Mouse (Mus musculus): ENCODE results near the gene Clint1. TPM values are rescaled to one million over a fixed set of nuclear protein-coding genes. Genes with fewer than 3 reads are reported as not detected.

Gene Clint1
- polyA plus RNA-seq, 1 experiment from 2014 or later = 84.5 TPM

- Histone ChIP-seq H3K4me1 (peaks cover 2% of the 10 kb centered on the region), H3K27ac (no peak overlapping the region), H3K9ac (no peak overlapping the region), H3K27me3 (no peaks in the 10 kb centered on the region), H3K4me3 (no peak overlapping the region), H3K9me3 (no peaks in the 10 kb centered on the region), H3K36me3 (peaks cover 63% of the 10 kb centered on the region), H3K4me2 (no peak overlapping the region)
- no peak for ATAC-seq (ENCODE audit: insufficient number of reproducible peaks, low FRiP score, low TSS enrichment, low read depth)
- 76% methylated on average over 9 of the region's 9 CpGs for WGBS
Observed at GRCm38 (mm10) chr11:45888471-45889030, 36.7 kb downstream of the Clint1 start.

GRCm38 (mm10) chr11:45889981-45890380 lies 38.1 kb downstream of the Clint1 start:
- ATAC-seq (ENCODE audit: insufficient number of reproducible peaks, low FRiP score, low TSS enrichment, low read depth) = no peak
- Histone ChIP-seq H3K9ac (no peak overlapping the region), H3K4me2 (no peak overlapping the region), H3K27ac (no peak overlapping the region), H3K36me3 (peaks cover 72% of the 10 kb centered on the region), H3K4me3 (no peak overlapping the region), H3K4me1 (no peaks in the 10 kb centered on the region), H3K27me3 (no peaks in the 10 kb centered on the region), H3K9me3 (no peaks in the 10 kb centered on the region)
- 80% methylated on average over 3 of the region's 3 CpGs for WGBS

- WGBS = 93% methylated on average over 20 of the region's 20 CpGs
- no peak overlapping the region for H3K4me2 ChIP-seq
- peaks cover 73% of the 10 kb centered on the region for H3K36me3 ChIP-seq
- H3K9ac ChIP-seq = no peak overlapping the region
- H3K9me3 ChIP-seq = no peaks in the 10 kb centered on the region
- no peak overlapping the region for H3K4me3 ChIP-seq
- H3K4me1 ChIP-seq = no peaks in the 10 kb centered on the region
- ATAC-seq (ENCODE audit: insufficient number of reproducible peaks, low FRiP score, low TSS enrichment, low read depth) = no peak
- no peak overlapping the region for H3K27ac ChIP-seq
- no peaks in the 10 kb centered on the region for H3K27me3 ChIP-seq
Observed at GRCm38 (mm10) chr11:45890423-45890822, 38.6 kb downstream of the Clint1 start.

GRCm38 (mm10) chr11:45892861-45893360 lies 41.1 kb downstream of the Clint1 start:
- no peaks in the 10 kb centered on the region for H3K4me1 ChIP-seq
- ATAC-seq (ENCODE audit: insufficient number of reproducible peaks, low FRiP score, low TSS enrichment, low read depth) = no peak
- no peaks in the 10 kb centered on the region for H3K9me3 ChIP-seq
- H3K4me2 ChIP-seq = no peak overlapping the region
- H3K27me3 ChIP-seq = no peaks in the 10 kb centered on the region
- peaks cover 73% of the 10 kb centered on the region for H3K36me3 ChIP-seq
- H3K9ac ChIP-seq = no peak overlapping the region
- no peak overlapping the region for H3K27ac ChIP-seq
- H3K4me3 ChIP-seq = no peak overlapping the region
- WGBS = 96% methylated on average over 5 of the region's 5 CpGs

- no peak overlapping the region for H3K4me3 ChIP-seq
- H3K27me3 ChIP-seq = no peaks in the 10 kb centered on the region
- no peak overlapping the region for H3K9ac ChIP-seq
- no peak overlapping the region for H3K27ac ChIP-seq
- H3K36me3 ChIP-seq = peaks cover 47% of the 10 kb centered on the region
- ATAC-seq (ENCODE audit: insufficient number of reproducible peaks, low FRiP score, low TSS enrichment, low read depth) = no peak
- WGBS = 88% methylated on average over 2 of the region's 2 CpGs
- H3K4me2 ChIP-seq = no peak overlapping the region
- H3K9me3 ChIP-seq = no peaks in the 10 kb centered on the region
- peaks cover 5% of the 10 kb centered on the region; the same call in 1 of the 2 replicates for H3K4me1 ChIP-seq
Observed at GRCm38 (mm10) chr11:45897392-45897791, 45.5 kb downstream of the Clint1 start.

- Histone ChIP-seq H3K27ac (no peak overlapping the region), H3K36me3 (peaks cover 40% of the 10 kb centered on the region), H3K9me3 (no peaks in the 10 kb centered on the region), H3K27me3 (no peaks in the 10 kb centered on the region), H3K9ac (no peak overlapping the region), H3K4me2 (no peak overlapping the region), H3K4me1 (peaks cover 5% of the 10 kb centered on the region; the same call in 1 of the 2 replicates), H3K4me3 (no peak overlapping the region)
- 40% methylated on average over 11 of the region's 11 CpGs for WGBS
- no peak for ATAC-seq (ENCODE audit: insufficient number of reproducible peaks, low FRiP score, low TSS enrichment, low read depth)
Observed at GRCm38 (mm10) chr11:45900233-45901015, 48.6 kb downstream of the Clint1 start.

- H3K4me1 ChIP-seq = no peaks in the 10 kb centered on the region
- H3K36me3 ChIP-seq = peaks cover 73% of the 10 kb centered on the region
- no peak overlapping the region for H3K4me2 ChIP-seq
- H3K4me3 ChIP-seq = no peak overlapping the region
- 91% methylated on average over 8 of the region's 8 CpGs for WGBS
- no peaks in the 10 kb centered on the region for H3K27me3 ChIP-seq
- no peak overlapping the region for H3K9ac ChIP-seq
- H3K27ac ChIP-seq = no peak overlapping the region
- no peaks in the 10 kb centered on the region for H3K9me3 ChIP-seq
- no peak for ATAC-seq (ENCODE audit: insufficient number of reproducible peaks, low FRiP score, low TSS enrichment, low read depth)
Observed at GRCm38 (mm10) chr11:45906109-45906786, 54.4 kb downstream of the Clint1 start.

- no peaks in the 10 kb centered on the region for H3K4me1 ChIP-seq
- no peaks in the 10 kb centered on the region for H3K27me3 ChIP-seq
- no peak overlapping the region for H3K4me3 ChIP-seq
- no peaks in the 10 kb centered on the region for H3K9me3 ChIP-seq
- H3K9ac ChIP-seq = no peak overlapping the region
- no peak overlapping the region for H3K27ac ChIP-seq
- H3K4me2 ChIP-seq = no peak overlapping the region
- peaks cover 79% of the 10 kb centered on the region for H3K36me3 ChIP-seq
- 78% methylated on average over 5 of the region's 5 CpGs for WGBS
- no peak for ATAC-seq (ENCODE audit: insufficient number of reproducible peaks, low FRiP score, low TSS enrichment, low read depth)
Observed at GRCm38 (mm10) chr11:45907301-45907700, 55.5 kb downstream of the Clint1 start.

GRCm38 (mm10) chr11:45908070-45908469 lies 56.2 kb downstream of the Clint1 start:
- H3K9me3 ChIP-seq = no peaks in the 10 kb centered on the region
- ATAC-seq (ENCODE audit: insufficient number of reproducible peaks, low FRiP score, low TSS enrichment, low read depth) = no peak
- 94% methylated on average over 7 of the region's 7 CpGs for WGBS
- peaks cover 74% of the 10 kb centered on the region for H3K36me3 ChIP-seq
- no peak overlapping the region for H3K27ac ChIP-seq
- H3K4me3 ChIP-seq = no peak overlapping the region
- no peak overlapping the region for H3K9ac ChIP-seq
- H3K4me2 ChIP-seq = no peak overlapping the region
- H3K4me1 ChIP-seq = no peaks in the 10 kb centered on the region
- H3K27me3 ChIP-seq = no peaks in the 10 kb centered on the region

- no peak overlapping the region for H3K4me2 ChIP-seq
- H3K4me3 ChIP-seq = no peak overlapping the region
- peaks cover 66% of the 10 kb centered on the region for H3K36me3 ChIP-seq
- no peak overlapping the region for H3K27ac ChIP-seq
- no peaks in the 10 kb centered on the region for H3K4me1 ChIP-seq
- ATAC-seq (ENCODE audit: insufficient number of reproducible peaks, low FRiP score, low TSS enrichment, low read depth) = no peak
- H3K9me3 ChIP-seq = no peaks in the 10 kb centered on the region
- WGBS = 94% methylated on average over 7 of the region's 7 CpGs
- no peak overlapping the region for H3K9ac ChIP-seq
- no peaks in the 10 kb centered on the region for H3K27me3 ChIP-seq
Observed at GRCm38 (mm10) chr11:45908894-45909293, 57.0 kb downstream of the Clint1 start.

GRCm38 (mm10) chr11:45910701-45911100 lies 58.9 kb downstream of the Clint1 start:
- H3K36me3 ChIP-seq = peaks cover 60% of the 10 kb centered on the region
- H3K9ac ChIP-seq = no peak overlapping the region
- no peak overlapping the region for H3K4me2 ChIP-seq
- no peaks in the 10 kb centered on the region for H3K4me1 ChIP-seq
- no peaks in the 10 kb centered on the region for H3K9me3 ChIP-seq
- H3K27ac ChIP-seq = no peak overlapping the region
- H3K27me3 ChIP-seq = no peaks in the 10 kb centered on the region
- 95% methylated on average over 5 of the region's 5 CpGs for WGBS
- no peak overlapping the region for H3K4me3 ChIP-seq
- no peak for ATAC-seq (ENCODE audit: insufficient number of reproducible peaks, low FRiP score, low TSS enrichment, low read depth)

- no peak overlapping the region for H3K27ac ChIP-seq
- H3K9me3 ChIP-seq = no peaks in the 10 kb centered on the region
- H3K27me3 ChIP-seq = no peaks in the 10 kb centered on the region
- no peak overlapping the region for H3K4me3 ChIP-seq
- H3K36me3 ChIP-seq = peaks cover 12% of the 10 kb centered on the region
- ATAC-seq (ENCODE audit: insufficient number of reproducible peaks, low FRiP score, low TSS enrichment, low read depth) = no peak
- H3K4me2 ChIP-seq = no peak overlapping the region
- H3K9ac ChIP-seq = no peak overlapping the region
- H3K4me1 ChIP-seq = no peaks in the 10 kb centered on the region
- 83% methylated on average over 10 of the region's 10 CpGs for WGBS
Observed at GRCm38 (mm10) chr11:45916196-45916595, 64.3 kb downstream of the Clint1 start.
